Mouse (Mus musculus) neural tube, embryonic 14.5 days (tissue): ENCODE data around the gene Klhl25. TPM values are rescaled to one million over a fixed set of nuclear protein-coding genes. Genes with fewer than 3 reads are reported as not detected.
"Not testable (repeated sequence)": the region's sequence is repeated elsewhere in the genome, so short reads cannot be mapped to it uniquely, and the experiment has no call there.

Experiments used
- ATAC-seq: fragments of 200-750 bp; cut with Nextera tagmentation; 2 replicates; pipeline ENCODE4 v1.8.0; 2017; ENCODE audit warnings: low read depth, mild to moderate bottlenecking, moderate TSS enrichment, moderate library complexity
- H3K27ac ChIP-seq: fragments of 300-500 bp; sonication (generic); 2 replicates; pipeline ENCODE4 v1.5.1; 2014; ENCODE audit warnings: low read depth, mild to moderate bottlenecking, control low read depth, low read length, moderate library complexity, mixed read lengths
- H3K27me3 ChIP-seq: fragments of 300-500 bp; sonication (generic); 2 replicates; pipeline ENCODE4 v1.6.1; 2014; ENCODE audit warnings: low read length; ENCODE audit not compliant: control insufficient read depth, insufficient read depth
- H3K36me3 ChIP-seq: fragments of 300-500 bp; sonication (generic); 2 replicates; pipeline ENCODE4 v1.6.1; 2014; ENCODE audit warnings: low read length, mixed read lengths; ENCODE audit not compliant: control insufficient read depth, insufficient read depth
- H3K4me1 ChIP-seq: fragments of 300-500 bp; sonication (generic); 2 replicates; pipeline ENCODE4 v1.6.1; 2014; ENCODE audit warnings: low read length; ENCODE audit not compliant: control insufficient read depth, insufficient read depth
- H3K4me2 ChIP-seq: fragments of 300-500 bp; sonication (generic); 2 replicates; pipeline ENCODE4 v1.6.1; 2014; ENCODE audit warnings: mild to moderate bottlenecking, low read depth, low read length, control low read depth
- H3K4me3 ChIP-seq: fragments of 300-500 bp; sonication (generic); 2 replicates; pipeline ENCODE4 v1.5.1; 2014; ENCODE audit warnings: low read depth, low read length, control low read depth, mixed read lengths
- H3K9ac ChIP-seq: fragments of 300-500 bp; sonication (generic); replicated peaks from 2 replicates; pipeline ENCODE4 v1.6.1; 2014; ENCODE audit warnings: low read depth, mild to moderate bottlenecking, control low read depth, low read length, mixed read lengths
- H3K9me3 ChIP-seq: fragments of 300-500 bp; sonication (generic); 2 replicates; pipeline ENCODE4 v1.6.1; 2016; ENCODE audit warnings: low read length; ENCODE audit not compliant: control insufficient read depth
- WGBS: fragments of 180-500 bp; shearing (Covaris S2); extraction: QIAGEN DNeasy Blood & Tissue Kit; methylation state at CpG from one replicate; pipeline ENCODE4 v1.1.7; 2014; 5-methylcytosine and 5-hydroxymethylcytosine counted together
- polyA plus RNA-seq: library from polyadenylated mRNA; unstranded; fragments of >200 nt; fragmentation: Nextera tagmentation; extraction: Ambion mirVana; gene quantifications from 2 replicates; pipeline ENCODE4 v1.2.1, GENCODE M21; 2014

Klhl25 gene
- polyA plus RNA-seq, 1 experiment from 2014 or later, result 22.1 TPM

DNA sequence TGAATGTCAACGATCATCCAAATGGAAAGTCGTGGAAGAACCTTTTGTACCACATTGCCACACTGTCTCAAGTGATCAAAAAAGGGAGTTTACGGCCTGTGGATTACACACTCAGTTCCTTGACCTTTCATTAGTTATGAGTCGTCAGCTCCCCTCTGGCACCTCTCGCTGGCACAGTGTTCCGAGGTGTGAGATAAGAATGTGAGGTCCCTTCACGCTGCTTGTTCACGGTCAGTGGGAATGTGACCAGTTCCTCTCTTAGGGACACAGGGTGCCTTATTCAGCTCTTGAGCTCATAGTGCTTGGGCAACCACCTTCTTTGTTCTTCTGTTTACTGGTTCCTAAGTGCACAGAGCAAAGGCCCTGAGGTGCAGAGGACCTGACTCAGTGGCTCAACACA is 51.4 kb downstream of the Klhl25 start:
- Histone ChIP-seq H3K9me3 (no peaks in the 10 kb centered on the region), H3K36me3 (no peaks in the 10 kb centered on the region), H3K4me3 (no peak overlapping the region), H3K9ac (no peak overlapping the region), H3K27ac (no peak overlapping the region), H3K4me2 (no peak overlapping the region), H3K27me3 (no peaks in the 10 kb centered on the region), H3K4me1 (no peaks in the 10 kb centered on the region)
- no peak for ATAC-seq
- WGBS, result 19% methylated on average over 8 of the region's 8 CpGs

DNA sequence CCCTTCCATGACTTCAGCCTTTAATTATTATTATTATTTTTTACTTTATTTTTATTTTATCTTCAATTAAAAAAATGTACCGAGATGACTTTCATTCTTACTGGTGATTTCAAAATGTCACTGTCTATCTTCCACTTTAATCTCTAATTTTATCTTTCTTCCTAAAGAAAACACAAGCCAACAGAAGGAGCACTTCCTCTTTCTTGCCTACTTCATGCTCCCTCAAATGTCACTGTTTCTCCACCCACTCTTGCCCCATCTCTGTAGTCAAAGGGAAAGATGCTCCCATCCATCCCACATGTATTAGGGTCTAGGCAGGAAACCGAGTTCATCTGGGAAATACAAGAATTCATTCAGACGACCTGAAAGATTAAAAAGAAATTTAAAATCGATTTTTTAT is 51.8 kb downstream of the Klhl25 start:
- H3K4me1 ChIP-seq, result no peaks in the 10 kb centered on the region
- no peaks in the 10 kb centered on the region for H3K27me3 ChIP-seq
- H3K4me3 ChIP-seq, result no peak overlapping the region
- no peak overlapping the region for H3K4me2 ChIP-seq
- no peak for ATAC-seq
- no peaks in the 10 kb centered on the region for H3K9me3 ChIP-seq
- no peaks in the 10 kb centered on the region for H3K36me3 ChIP-seq
- no peak overlapping the region for H3K27ac ChIP-seq
- H3K9ac ChIP-seq, result no peak overlapping the region
- WGBS, result 80% methylated on average over 4 of the region's 4 CpGs

DNA sequence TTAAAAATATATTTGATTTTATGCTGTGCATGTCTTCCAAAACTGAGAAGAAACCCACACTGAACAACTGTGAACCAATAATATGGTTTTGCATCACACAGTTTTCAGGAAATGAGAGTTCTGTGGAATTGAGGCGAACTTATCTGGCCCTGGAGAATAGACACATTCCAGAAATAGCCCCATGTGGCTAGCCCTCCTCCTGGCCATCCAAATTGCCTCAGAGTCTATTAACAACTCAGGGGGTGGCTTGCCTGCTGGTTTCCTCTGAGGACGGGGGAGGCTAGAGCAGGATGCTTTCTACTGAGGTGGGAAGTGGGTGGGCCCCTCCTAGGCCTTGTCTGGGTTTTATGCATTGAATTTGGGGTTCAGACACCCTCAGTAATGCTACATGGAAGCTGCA is 57.0 kb downstream of the Klhl25 start:
- no peaks in the 10 kb centered on the region for H3K27me3 ChIP-seq
- WGBS, result 36% methylated on average over 2 of the region's 2 CpGs
- no peak overlapping the region for H3K4me2 ChIP-seq
- no peak overlapping the region for H3K27ac ChIP-seq
- no peaks in the 10 kb centered on the region for H3K9me3 ChIP-seq
- H3K4me1 ChIP-seq, result no peaks in the 10 kb centered on the region
- no peak for ATAC-seq
- no peak overlapping the region for H3K4me3 ChIP-seq
- no peaks in the 10 kb centered on the region for H3K36me3 ChIP-seq
- no peak overlapping the region for H3K9ac ChIP-seq

DNA sequence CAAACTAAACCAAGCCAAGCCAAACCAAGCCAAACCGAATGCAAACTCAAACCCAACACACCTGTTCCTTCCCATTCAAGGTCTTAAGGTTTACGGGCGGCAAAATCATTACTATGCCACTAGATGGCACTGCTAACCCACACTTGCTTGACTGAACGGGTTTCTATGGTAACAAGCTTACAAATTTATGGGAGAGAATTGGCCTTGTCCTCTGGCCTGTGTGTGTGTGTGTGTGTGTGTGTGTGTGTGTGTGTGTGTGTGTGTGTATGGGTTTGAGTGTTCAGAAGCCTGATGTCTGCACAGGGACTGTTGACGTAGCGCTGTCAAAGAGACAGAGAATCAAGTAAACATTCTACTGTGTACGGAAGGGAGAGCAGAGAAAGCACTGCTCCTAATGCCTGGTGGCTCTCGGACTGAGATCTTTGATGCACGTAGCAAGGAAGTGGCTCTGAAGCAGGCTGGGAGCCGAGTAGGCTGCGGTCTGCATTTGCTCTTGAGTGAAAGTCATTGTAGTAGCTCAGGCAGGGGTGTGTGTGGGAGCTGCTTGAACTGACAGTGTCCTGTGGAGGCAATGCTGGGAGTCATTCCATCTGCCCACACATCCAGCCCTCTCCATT is 62.0 kb downstream of the Klhl25 start:
- peak; percentile 76 for ATAC-seq
- WGBS, result 3% methylated on average over 11 of the region's 11 CpGs

DNA sequence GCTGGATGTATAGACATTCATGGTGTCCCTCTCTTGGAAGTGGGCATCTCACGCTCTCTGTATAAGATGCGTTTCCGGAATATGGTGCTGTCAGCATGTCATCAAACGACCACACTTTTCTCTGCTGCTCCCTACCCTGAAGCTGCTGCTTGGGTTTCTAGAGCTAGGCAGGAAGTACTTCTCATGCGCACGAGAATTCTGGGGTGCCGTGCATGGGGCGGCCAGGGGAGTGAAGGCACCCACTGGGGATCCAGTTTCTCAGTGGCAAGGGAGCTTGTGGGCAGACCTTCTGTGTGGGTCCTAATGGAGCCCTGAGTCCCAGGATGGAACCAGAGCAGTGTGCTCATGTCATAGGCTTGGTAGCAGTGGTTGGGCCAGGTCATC is 62.5 kb downstream of the Klhl25 start:
- peak; percentile 2; the same call in 1 of the 2 replicates for ATAC-seq
- Histone ChIP-seq H3K9me3 (no peaks in the 10 kb centered on the region), H3K4me2 (peak overlapping the region; percentile 41), H3K27ac (peak overlapping the region; percentile 57; the same call in 1 of the 2 replicates), H3K36me3 (no peaks in the 10 kb centered on the region), H3K27me3 (no peaks in the 10 kb centered on the region), H3K4me1 (0 out of 2 replicates have a peak, but pooled peaks cover 7% of the 10 kb centered on the region), H3K4me3 (no peak overlapping the region; the same call in 1 of the 2 replicates), H3K9ac (peak overlapping the region; percentile 37; the same call in 1 of the 2 replicates)
- WGBS, result 83% methylated on average over 8 of the region's 8 CpGs

More for the DNA sequence above, 62.0 kb downstream of the Klhl25 start:
- Histone ChIP-seq H3K4me1 (0 out of 2 replicates have a peak, but pooled peaks cover 7% of the 10 kb centered on the region), H3K9ac (peak overlapping the region; percentile 37; the same call in 1 of the 2 replicates), H3K36me3 (no peaks in the 10 kb centered on the region), H3K9me3 (no peaks in the 10 kb centered on the region), H3K4me2 (peak overlapping the region; percentile 41), H3K27ac (peak overlapping the region; percentile 57; the same call in 1 of the 2 replicates), H3K27me3 (no peaks in the 10 kb centered on the region), H3K4me3 (peak overlapping the region; percentile 24; the same call in 1 of the 2 replicates)

DNA sequence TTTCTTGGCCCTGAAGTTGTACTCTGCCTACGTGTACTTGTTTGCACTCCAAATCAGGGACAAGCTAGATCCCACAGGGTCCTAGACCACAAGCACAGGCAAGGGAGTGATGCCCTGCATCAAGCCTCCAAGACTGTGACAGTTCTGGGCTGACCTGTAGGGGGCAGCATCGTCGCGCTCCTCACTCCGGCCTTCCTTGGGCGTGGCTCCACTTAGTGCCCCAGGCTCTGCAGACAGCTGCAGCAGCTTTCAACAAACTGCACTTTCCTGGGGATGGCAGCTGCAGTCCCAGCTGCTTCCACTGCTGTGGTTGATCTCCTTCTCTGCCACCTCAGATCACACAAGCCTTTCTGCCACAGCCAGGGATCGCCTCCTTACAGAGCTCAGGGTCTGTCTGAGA is 65.8 kb downstream of the Klhl25 start:
- H3K4me2 ChIP-seq, result no peak overlapping the region
- H3K27ac ChIP-seq, result no peak overlapping the region
- H3K4me3 ChIP-seq, result no peak overlapping the region
- no peaks in the 10 kb centered on the region for H3K36me3 ChIP-seq
- H3K9ac ChIP-seq, result no peak overlapping the region
- H3K27me3 ChIP-seq, result no peaks in the 10 kb centered on the region
- no peaks in the 10 kb centered on the region for H3K9me3 ChIP-seq
- 2% methylated on average over 7 of the region's 7 CpGs for WGBS
- peak; percentile 92 for ATAC-seq
- H3K4me1 ChIP-seq, result 0 out of 2 replicates have a peak, but pooled peaks cover 7% of the 10 kb centered on the region

DNA sequence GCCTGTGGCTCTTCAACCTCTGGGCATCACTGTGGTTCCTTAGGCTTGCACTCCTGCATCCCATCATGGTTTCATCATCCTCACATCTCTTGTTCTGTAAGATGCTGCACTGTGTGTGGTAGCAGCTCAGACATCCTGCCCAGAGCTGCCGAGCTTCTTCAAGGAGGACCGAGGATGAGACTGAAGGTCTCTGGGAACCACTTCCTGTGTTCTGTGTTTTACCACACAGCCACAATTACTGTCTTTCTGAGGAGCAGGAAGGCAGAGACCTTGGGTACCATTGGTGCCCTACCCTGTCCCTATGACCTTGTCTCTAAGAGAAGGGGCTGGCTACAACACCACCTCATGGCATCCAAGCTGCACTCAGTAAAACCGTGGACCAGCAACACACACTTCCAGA is 67.4 kb downstream of the Klhl25 start:
- H3K4me3 ChIP-seq, ATAC-seq, H3K9ac ChIP-seq, H3K27me3 ChIP-seq, H3K9me3 ChIP-seq, H3K4me1 ChIP-seq, H3K4me2 ChIP-seq, H3K36me3 ChIP-seq, H3K27ac ChIP-seq: not testable (repeated sequence)
- 88% methylated on average over 3 of the region's 3 CpGs for WGBS

DNA sequence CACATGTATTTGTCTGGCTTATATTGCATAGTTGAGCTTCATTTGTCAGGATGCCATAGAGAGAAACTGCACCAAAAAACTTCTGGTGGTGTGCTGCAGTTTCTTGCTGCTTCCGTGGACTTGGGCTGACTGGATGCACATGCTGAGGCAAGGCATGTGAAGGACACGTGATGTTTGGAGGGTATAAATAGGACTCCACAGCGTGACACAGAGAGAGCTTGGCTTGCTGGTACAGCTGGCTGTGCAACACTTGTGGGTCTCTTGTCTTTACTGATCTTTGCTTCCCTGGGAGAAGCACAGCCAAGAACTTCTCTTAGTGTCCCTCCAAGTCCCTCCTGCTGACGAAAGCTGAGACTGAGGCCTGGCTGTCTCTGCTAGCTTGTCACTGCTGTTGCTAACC is 69.6 kb downstream of the Klhl25 start:
- no peak overlapping the region for H3K27ac ChIP-seq
- H3K4me2 ChIP-seq, result no peak overlapping the region
- H3K4me1 ChIP-seq, result 0 out of 2 replicates have a peak, but pooled peaks cover 2% of the 10 kb centered on the region
- no peak overlapping the region for H3K9ac ChIP-seq
- no peak for ATAC-seq
- H3K36me3 ChIP-seq, result no peaks in the 10 kb centered on the region
- H3K9me3 ChIP-seq, result no peaks in the 10 kb centered on the region
- WGBS, result 89% methylated on average over 4 of the region's 4 CpGs
- H3K4me3 ChIP-seq, result no peak overlapping the region
- H3K27me3 ChIP-seq, result no peaks in the 10 kb centered on the region

DNA sequence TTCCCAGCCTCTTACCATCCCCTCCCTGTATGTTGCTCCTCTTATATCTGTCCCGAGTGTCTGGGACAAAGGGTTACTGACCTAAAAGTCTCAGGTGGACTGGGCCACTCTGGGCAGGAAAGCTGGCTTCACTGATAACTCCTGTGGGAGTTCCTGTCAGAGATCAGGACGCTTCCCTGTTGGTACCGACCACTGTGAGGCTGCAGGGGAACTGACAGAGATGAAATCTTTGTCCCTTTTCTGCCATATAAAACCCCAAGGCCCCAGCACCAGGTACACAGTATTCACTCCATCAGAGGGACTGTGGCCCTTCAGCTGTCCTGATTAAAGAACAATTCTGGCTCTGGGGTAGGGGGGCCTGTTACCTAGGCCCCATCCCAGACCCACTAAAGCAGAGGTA is 71.6 kb downstream of the Klhl25 start:
- not testable (repeated sequence) for H3K4me1 ChIP-seq, ATAC-seq, H3K36me3 ChIP-seq, H3K4me2 ChIP-seq, H3K4me3 ChIP-seq, H3K27ac ChIP-seq, H3K27me3 ChIP-seq, H3K9me3 ChIP-seq, H3K9ac ChIP-seq
- 73% methylated on average over 3 of the region's 3 CpGs for WGBS
